Mouse (Mus musculus) lung, embryonic 14.5 days (tissue): ENCODE data around the gene C1ql3. TPM values are rescaled to one million over a fixed set of nuclear protein-coding genes. Genes with fewer than 3 reads are reported as not detected.

Source experiments
- ATAC-seq: fragments of 200-750 bp; cut with Nextera tagmentation; 2 replicates; pipeline ENCODE4 v1.8.0; 2017; ENCODE audit warnings: mild to moderate bottlenecking, moderate TSS enrichment, moderate library complexity; ENCODE audit not compliant: insufficient read depth
- DNase-seq: peaks from one replicate; pipeline ENCODE4 v3.0.0-alpha.2; 2015
- H3K27ac ChIP-seq: fragments of 300-500 bp; sonication (generic); 2 replicates; pipeline ENCODE4 v1.5.1; 2014; ENCODE audit warnings: low read depth, mild to moderate bottlenecking, moderate library complexity
- H3K27me3 ChIP-seq: fragments of 300-500 bp; sonication (generic); 2 replicates; pipeline ENCODE4 v1.6.1; 2014; ENCODE audit warnings: low read length, control low read depth; ENCODE audit not compliant: insufficient read depth
- H3K36me3 ChIP-seq: fragments of 300-500 bp; sonication (generic); 2 replicates; pipeline ENCODE4 v1.6.1; 2014; ENCODE audit warnings: control low read depth; ENCODE audit not compliant: insufficient read depth
- H3K4me1 ChIP-seq: fragments of 300-500 bp; sonication (generic); 2 replicates; pipeline ENCODE4 v1.6.1; 2014; ENCODE audit warnings: antibody characterized with exemption, control low read depth; ENCODE audit not compliant: insufficient read depth
- H3K4me2 ChIP-seq: fragments of 300-500 bp; sonication (generic); 2 replicates; pipeline ENCODE4 v1.6.1; 2014; ENCODE audit warnings: mild to moderate bottlenecking
- H3K4me3 ChIP-seq: fragments of 300-500 bp; sonication (generic); 2 replicates; pipeline ENCODE4 v1.5.1; 2014; ENCODE audit warnings: low read depth, low read length
- H3K9ac ChIP-seq: fragments of 300-500 bp; sonication (generic); 2 replicates; pipeline ENCODE4 v1.6.1; 2014
- H3K9me3 ChIP-seq: fragments of 300-500 bp; sonication (generic); 2 replicates; pipeline ENCODE4 v1.6.1; 2016; ENCODE audit warnings: low read depth, low read length, control low read depth
- CTCF ChIP-seq: IDR thresholded peaks from 2 replicates; pipeline ENCODE4 v1.5.1; 2016; ENCODE audit warnings: antibody characterized with exemption, low read depth
- WGBS: fragments of 180-500 bp; shearing (Covaris S2); extraction: QIAGEN DNeasy Blood & Tissue Kit; methylation state at CpG from one replicate; pipeline ENCODE4 v1.1.7; 2014; 5-methylcytosine and 5-hydroxymethylcytosine counted together
- polyA plus RNA-seq: library from polyadenylated mRNA; unstranded; fragments of >200 nt; fragmentation: Nextera tagmentation; extraction: Ambion mirVana; gene quantifications from 2 replicates; pipeline ENCODE4 v1.2.1, GENCODE M21; 2014

Gene C1ql3
- polyA plus RNA-seq, 1 experiment from 2014 or later = not detected

- no peaks in the 10 kb centered on the region for H3K9me3 ChIP-seq
- DNase-seq (no peak), ATAC-seq (no peak)
- H3K27me3 ChIP-seq = peaks cover 41% of the 10 kb centered on the region
- H3K4me1 ChIP-seq = no peaks in the 10 kb centered on the region
- H3K27ac ChIP-seq = no peak overlapping the region
- 41% methylated on average over 3 of the region's 3 CpGs for WGBS
- no peaks in the 10 kb centered on the region for H3K36me3 ChIP-seq
- no peak overlapping the region for H3K9ac ChIP-seq
- no peak overlapping the region for H3K4me2 ChIP-seq
- no peak overlapping the region for H3K4me3 ChIP-seq
- no peak for TF ChIP-seq CTCF
Observed at GRCm38 (mm10) chr2:13011973-13012372, 367 bp upstream of the C1ql3 start.

GRCm38 (mm10) chr2:13010460-13011341 is 905 bp downstream of the C1ql3 start:
- peak; percentile 32 for TF ChIP-seq CTCF
- ATAC-seq = peak; percentile 79
- H3K9ac ChIP-seq = peak overlapping the region; percentile 32; the same call in 1 of the 2 replicates
- H3K4me2 ChIP-seq = peak overlapping the region; percentile 99
- DNase-seq = peak; percentile 55
- no peak overlapping the region for H3K27ac ChIP-seq
- H3K27me3 ChIP-seq = peaks cover 41% of the 10 kb centered on the region
- H3K9me3 ChIP-seq = no peaks in the 10 kb centered on the region
- no peaks in the 10 kb centered on the region for H3K36me3 ChIP-seq
- under 1% methylated on average over 75 of the region's 75 CpGs for WGBS
- H3K4me1 ChIP-seq = no peaks in the 10 kb centered on the region
- H3K4me3 ChIP-seq = peak overlapping the region; percentile 53

DNA sequence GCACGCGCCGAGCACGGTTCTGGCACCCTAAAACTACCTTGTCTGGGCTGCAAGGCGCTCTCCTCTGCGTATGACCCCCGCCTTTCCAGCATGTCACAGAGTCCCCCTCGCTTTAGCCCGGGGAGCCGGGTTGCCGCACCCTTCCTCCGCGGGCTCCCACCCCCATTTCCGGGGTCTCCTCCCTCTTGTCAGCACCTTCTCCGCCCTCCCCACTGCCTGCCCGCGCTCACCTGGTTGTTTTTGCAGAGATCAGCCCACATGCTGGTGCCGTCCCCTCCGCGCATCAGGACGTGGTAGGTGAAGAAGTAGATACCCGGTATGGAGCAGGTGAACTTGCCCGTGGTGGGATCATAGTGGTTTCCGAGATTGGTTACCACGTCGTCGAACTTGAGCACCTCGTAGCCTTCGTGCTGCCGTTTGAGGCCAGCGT is 1.6 kb downstream of the C1ql3 start:
- H3K4me2 ChIP-seq = peak overlapping the region; percentile 99
- no peaks in the 10 kb centered on the region for H3K36me3 ChIP-seq
- no peak overlapping the region for H3K27ac ChIP-seq
- ATAC-seq (no peak; the same call in 1 of the 2 replicates), DNase-seq (no peak)
- 2% methylated on average over 31 of the region's 31 CpGs for WGBS
- TF ChIP-seq CTCF = no peak
- peak overlapping the region; percentile 53 for H3K4me3 ChIP-seq
- no peak overlapping the region; the same call in 1 of the 2 replicates for H3K9ac ChIP-seq
- H3K4me1 ChIP-seq = no peaks in the 10 kb centered on the region
- no peaks in the 10 kb centered on the region for H3K9me3 ChIP-seq
- peaks cover 41% of the 10 kb centered on the region for H3K27me3 ChIP-seq

DNA sequence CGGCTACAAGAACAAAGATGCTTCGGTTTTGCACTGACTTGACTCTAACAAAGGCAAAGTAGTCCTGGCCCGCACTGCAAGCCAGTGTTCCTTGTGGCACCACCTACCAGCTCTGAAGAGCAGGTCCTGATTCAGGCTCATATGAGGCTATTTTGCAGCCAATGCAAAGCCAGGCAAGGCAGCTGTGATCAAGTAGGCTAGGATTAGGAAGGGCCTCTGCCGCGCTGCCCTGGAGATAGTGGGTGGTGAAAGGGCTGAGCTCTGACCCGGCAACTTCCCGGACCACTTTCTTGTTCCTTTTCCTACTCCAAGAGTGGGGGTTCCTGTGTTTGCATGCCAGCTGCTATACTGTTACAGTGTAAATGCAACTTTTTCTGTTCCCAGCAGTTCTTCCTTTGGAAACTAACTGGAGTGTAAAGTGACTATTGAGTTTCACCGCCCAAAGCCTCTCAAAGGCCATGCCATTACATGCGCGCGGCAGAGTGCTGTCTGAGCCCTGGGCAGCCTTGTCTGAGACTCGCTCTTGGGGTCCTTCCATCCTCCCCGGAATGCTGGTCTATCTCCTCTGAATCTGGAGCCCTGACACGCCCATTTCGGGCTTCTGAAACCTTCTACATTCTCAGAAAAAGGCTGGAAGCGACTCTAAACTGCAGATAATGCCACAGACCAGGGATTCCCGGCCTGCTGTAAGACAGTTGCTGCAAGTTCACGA is 2.2 kb downstream of the C1ql3 start:
- WGBS = 10% methylated on average over 18 of the region's 18 CpGs
- Histone ChIP-seq H3K9me3 (no peaks in the 10 kb centered on the region), H3K4me2 (peak overlapping the region; percentile 99), H3K9ac (no peak overlapping the region), H3K36me3 (no peaks in the 10 kb centered on the region), H3K4me3 (peak overlapping the region; percentile 53), H3K27ac (no peak overlapping the region), H3K27me3 (peaks cover 41% of the 10 kb centered on the region), H3K4me1 (no peaks in the 10 kb centered on the region)
- no peak for TF ChIP-seq CTCF
- peak; percentile 11 for DNase-seq
- ATAC-seq = peak; percentile 35; the same call in 1 of the 2 replicates

- DNase-seq (no peak), ATAC-seq (no peak)
- H3K9ac ChIP-seq = no peak overlapping the region
- H3K4me2 ChIP-seq = no peak overlapping the region
- peak; percentile 36 for TF ChIP-seq CTCF
- no peaks in the 10 kb centered on the region for H3K4me1 ChIP-seq
- no peaks in the 10 kb centered on the region for H3K9me3 ChIP-seq
- peaks cover 41% of the 10 kb centered on the region for H3K27me3 ChIP-seq
- no peak overlapping the region for H3K27ac ChIP-seq
- H3K36me3 ChIP-seq = no peaks in the 10 kb centered on the region
- no peak overlapping the region for H3K4me3 ChIP-seq
- WGBS = 81% methylated on average over 1 of the region's 1 CpGs
Observed at GRCm38 (mm10) chr2:13008433-13008832, 3.2 kb downstream of the C1ql3 start.

DNA sequence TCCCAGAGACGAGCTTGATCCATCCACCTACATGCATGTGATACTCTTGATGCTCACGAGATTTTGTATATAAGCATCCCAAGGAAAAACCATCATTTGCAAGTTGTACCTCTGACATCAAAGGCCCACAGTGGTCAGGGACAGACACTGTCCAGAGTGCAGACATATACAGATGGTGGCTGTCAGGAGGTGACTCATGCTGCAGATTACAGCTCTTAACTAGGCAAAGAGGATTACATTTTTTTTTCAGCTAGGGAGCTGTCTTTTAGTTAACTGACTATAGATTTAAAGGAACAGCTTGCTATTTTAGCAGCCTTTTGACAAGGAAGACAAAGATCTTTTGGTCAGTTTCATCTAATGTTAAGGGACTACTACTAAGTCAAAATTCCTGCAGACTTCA is 11.6 kb downstream of the C1ql3 start:
- WGBS = 57% methylated on average over 2 of the region's 2 CpGs
- Histone ChIP-seq H3K9me3 (no peaks in the 10 kb centered on the region), H3K9ac (no peak overlapping the region), H3K4me3 (no peak overlapping the region), H3K27me3 (no peaks in the 10 kb centered on the region), H3K4me1 (no peaks in the 10 kb centered on the region), H3K36me3 (no peaks in the 10 kb centered on the region), H3K4me2 (no peak overlapping the region), H3K27ac (no peak overlapping the region)
- ATAC-seq = no peak
- DNase-seq = no peak
- no peak for TF ChIP-seq CTCF
